Mouse (Mus musculus) small intestine, adult 2 months (tissue): ENCODE data around the gene Iqschfp. TPM values are rescaled to one million over a fixed set of nuclear protein-coding genes. Genes with fewer than 3 reads are reported as not detected.

ENCODE experiments used
- H3K27ac ChIP-seq: fragments of 200-500 bp; 2 replicates; pipeline ENCODE4 v1.5.1; 2012; ENCODE audit warnings: low read depth, low read length, control low read depth, inconsistent platforms; ENCODE audit not compliant: insufficient read depth
- H3K27me3 ChIP-seq: fragments of 200-500 bp; 2 replicates; pipeline ENCODE4 v1.6.1; 2012; ENCODE audit warnings: mild to moderate bottlenecking, moderate library complexity, low read length, inconsistent platforms; ENCODE audit not compliant: control insufficient read depth, insufficient read depth
- H3K36me3 ChIP-seq: fragments of 200-500 bp; 2 replicates; pipeline ENCODE4 v1.6.1; 2012; ENCODE audit warnings: mild to moderate bottlenecking, low read length, control low read depth, inconsistent platforms; ENCODE audit not compliant: control insufficient read depth, insufficient read depth
- H3K4me1 ChIP-seq: fragments of 200-500 bp; 2 replicates; pipeline ENCODE4 v1.6.1; 2012; ENCODE audit warnings: low read length, inconsistent platforms, mixed read lengths; ENCODE audit not compliant: control insufficient read depth, insufficient read depth, insufficient read length
- H3K4me3 ChIP-seq: fragments of 200-500 bp; 2 replicates; pipeline ENCODE4 v1.5.1; 2012; ENCODE audit warnings: low read depth, mild to moderate bottlenecking, control low read depth, inconsistent platforms, low read length, moderate library complexity
- CTCF ChIP-seq: fragments of 200-500 bp; IDR thresholded peaks from 2 replicates; pipeline ENCODE4 v1.5.1; 2012; ENCODE audit warnings: low read depth, mild to moderate bottlenecking, control low read depth, inconsistent platforms, low read length, moderate library complexity, mixed read lengths; ENCODE audit not compliant: insufficient replicate concordance, insufficient read length; ENCODE audit errors: extremely low read depth
- POLR2A ChIP-seq: fragments of 200-500 bp; IDR thresholded peaks from 2 replicates; pipeline ENCODE4 v1.6.1; 2012; ENCODE audit warnings: low read depth, mild to moderate bottlenecking, control low read depth, inconsistent platforms, low read length, moderate library complexity
- WGBS: fragments of 180-500 bp; shearing (Covaris S2); methylation state at CpG from one replicate; pipeline ENCODE4 v1.1.7; 2018; 5-methylcytosine and 5-hydroxymethylcytosine counted together
- polyA plus RNA-seq: library from polyadenylated mRNA; depleted of rRNA; stranded (reverse); fragments of >200 nt; gene quantifications from 2 replicates; pipeline ENCODE4 v1.2.3, GENCODE M21; 2012

The Iqschfp gene
- polyA plus RNA-seq, 1 experiment: not detected

GRCm38 (mm10) chr3:68160760-68161159 is 268.7 kb downstream of the Iqschfp start:
- WGBS: 65% methylated on average over 3 of the region's 3 CpGs
- TF ChIP-seq CTCF (no peak), POLR2A (no peak)

GRCm38 (mm10) chr3:68178248-68178647 is 286.2 kb downstream of the Iqschfp start:
- no peak for TF ChIP-seq CTCF
- no peak for TF ChIP-seq POLR2A
- no peak overlapping the region for H3K27ac ChIP-seq
- H3K4me3 ChIP-seq: no peak overlapping the region
- H3K36me3 ChIP-seq: no peaks in the 10 kb centered on the region
- H3K27me3 ChIP-seq: no peaks in the 10 kb centered on the region
- no peaks in the 10 kb centered on the region for H3K4me1 ChIP-seq
- 73% methylated on average over 1 of the region's 1 CpGs for WGBS

More at GRCm38 (mm10) chr3:68160760-68161159, 268.7 kb downstream of the Iqschfp start:
- H3K4me3 ChIP-seq: no peak overlapping the region
- no peak overlapping the region for H3K27ac ChIP-seq
- no peaks in the 10 kb centered on the region for H3K4me1 ChIP-seq
- H3K27me3 ChIP-seq: no peaks in the 10 kb centered on the region
- H3K36me3 ChIP-seq: no peaks in the 10 kb centered on the region

GRCm38 (mm10) chr3:68187471-68187870 is 295.4 kb downstream of the Iqschfp start:
- 69% methylated on average over 8 of the region's 8 CpGs for WGBS
- Histone ChIP-seq H3K4me3 (no peak overlapping the region), H3K4me1 (no peaks in the 10 kb centered on the region), H3K27ac (no peak overlapping the region), H3K36me3 (no peaks in the 10 kb centered on the region), H3K27me3 (no peaks in the 10 kb centered on the region)
- TF ChIP-seq CTCF: no peak
- no peak for TF ChIP-seq POLR2A

GRCm38 (mm10) chr3:68189100-68189499 is 297.1 kb downstream of the Iqschfp start:
- Histone ChIP-seq H3K4me3 (no peak overlapping the region), H3K27ac (no peak overlapping the region), H3K36me3 (no peaks in the 10 kb centered on the region), H3K27me3 (no peaks in the 10 kb centered on the region), H3K4me1 (no peaks in the 10 kb centered on the region)
- TF ChIP-seq CTCF: no peak
- no peak for TF ChIP-seq POLR2A
- WGBS: 67% methylated on average over 2 of the region's 2 CpGs

GRCm38 (mm10) chr3:68196933-68197332 is 304.9 kb downstream of the Iqschfp start:
- Histone ChIP-seq H3K27ac (no peak overlapping the region), H3K36me3 (no peaks in the 10 kb centered on the region), H3K4me1 (no peaks in the 10 kb centered on the region), H3K4me3 (no peak overlapping the region), H3K27me3 (no peaks in the 10 kb centered on the region)
- 86% methylated on average over 1 of the region's 1 CpGs for WGBS
- TF ChIP-seq CTCF (no peak), POLR2A (no peak)

GRCm38 (mm10) chr3:68201214-68201613 is 309.2 kb downstream of the Iqschfp start:
- no peak overlapping the region for H3K4me3 ChIP-seq
- H3K27ac ChIP-seq: no peak overlapping the region
- no peaks in the 10 kb centered on the region for H3K36me3 ChIP-seq
- TF ChIP-seq CTCF: no peak
- no peak for TF ChIP-seq POLR2A
- whole genome bisulfite sequencing: 36% methylated on average over 1 of the region's 1 CpGs
- H3K27me3 ChIP-seq: no peaks in the 10 kb centered on the region
- H3K4me1 ChIP-seq: no peaks in the 10 kb centered on the region

GRCm38 (mm10) chr3:68202162-68202902 is 310.3 kb downstream of the Iqschfp start:
- no peak for TF ChIP-seq POLR2A
- no peak for TF ChIP-seq CTCF
- H3K4me1 ChIP-seq: no peaks in the 10 kb centered on the region
- no peak overlapping the region for H3K4me3 ChIP-seq
- H3K27me3 ChIP-seq: no peaks in the 10 kb centered on the region
- 63% methylated on average over 4 of the region's 4 CpGs for WGBS
- H3K36me3 ChIP-seq: no peaks in the 10 kb centered on the region
- H3K27ac ChIP-seq: no peak overlapping the region
